Mouse (Mus musculus) 3T3-L1 (cell line): ENCODE measurements at regions not wholly inside any gene's neighbourhood (a gene's known extent, or its start where the extent isn't known, plus 50 kb on each side); places are given as distances from the start of the nearest gene placed in this dataset.
A peak's percentile ranks its signal among the peaks of the same experiment; 100 is the strongest.

Source experiments
- DNase-seq: peaks from one replicate; pipeline ENCODE4 v3.0.0-alpha.2; 2015; ENCODE audit warnings: low read depth, low spot score

DNA sequence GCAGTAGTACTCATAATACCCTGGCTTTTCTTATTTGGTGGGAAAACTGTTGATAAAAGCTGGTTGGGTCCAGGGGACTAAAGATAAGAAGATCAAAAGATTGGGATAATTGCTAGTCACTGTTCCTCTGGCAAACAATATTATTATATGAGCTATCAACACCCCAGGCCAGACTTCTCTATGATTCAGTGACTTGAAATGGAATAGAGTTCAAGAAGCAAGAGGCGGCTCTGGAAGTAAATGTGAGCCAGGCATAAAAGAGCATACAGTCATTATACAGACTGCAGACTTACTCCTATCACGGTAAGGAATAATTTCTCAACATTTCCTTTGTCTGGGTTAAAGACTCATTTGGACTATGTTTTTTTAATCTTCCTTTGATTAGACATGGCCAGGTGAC is 278.5 kb upstream of the Acvr2a start:
- DNase-seq: no peak

DNA sequence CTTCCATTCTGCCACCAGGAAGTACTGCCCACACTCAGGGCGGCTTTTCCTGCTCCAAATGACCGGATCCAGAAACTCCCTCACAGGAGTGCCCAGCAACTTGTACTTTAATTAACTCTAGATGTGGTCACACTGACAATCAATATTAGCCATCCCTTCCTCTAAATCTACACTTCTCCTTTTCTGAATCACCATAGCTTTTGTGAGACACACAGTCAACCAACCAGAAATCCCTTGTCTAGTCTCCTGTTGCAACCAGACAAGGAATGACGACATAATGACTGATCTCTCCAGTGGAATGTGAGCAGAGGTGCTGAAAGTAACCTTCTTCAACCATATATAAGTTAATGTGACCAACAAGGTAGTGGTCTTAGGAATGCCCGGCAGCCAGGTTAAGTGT is 277.0 kb upstream of the Acvr2a start:
- DNase-seq: no peak

DNA sequence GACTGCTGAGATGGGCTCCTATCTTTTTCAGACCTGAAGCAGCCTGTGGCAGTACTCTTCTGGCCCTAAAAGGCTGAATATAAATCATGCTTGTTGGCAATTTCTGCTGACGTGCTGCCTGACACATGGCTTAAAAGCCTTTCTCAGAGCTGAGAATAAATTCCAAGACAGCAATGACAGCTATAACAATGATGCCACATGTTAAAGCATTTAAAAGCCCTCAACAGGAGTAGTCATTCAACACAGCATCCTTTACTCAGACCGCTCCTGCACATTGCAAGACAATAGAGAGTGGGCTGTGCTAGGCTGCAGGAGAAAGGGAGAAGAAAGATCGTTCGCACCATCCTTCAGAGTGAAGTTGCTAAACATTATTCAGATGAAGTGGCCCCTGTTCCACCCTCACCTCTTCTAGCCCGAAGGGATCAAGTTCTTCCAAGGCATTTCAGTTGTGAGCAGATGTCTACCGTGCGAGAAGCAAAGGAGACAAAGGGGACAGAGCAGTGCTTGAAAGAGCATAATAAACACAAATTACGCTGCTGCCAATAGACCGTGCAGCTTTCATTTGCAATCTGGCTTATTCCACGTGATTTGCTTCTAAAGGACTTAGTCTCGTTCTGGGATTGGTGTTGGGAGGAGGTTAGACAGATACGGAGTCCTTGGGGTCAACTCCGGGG is 275.1 kb upstream of the Acvr2a start:
- DNase-seq: peak; percentile 45

DNA sequence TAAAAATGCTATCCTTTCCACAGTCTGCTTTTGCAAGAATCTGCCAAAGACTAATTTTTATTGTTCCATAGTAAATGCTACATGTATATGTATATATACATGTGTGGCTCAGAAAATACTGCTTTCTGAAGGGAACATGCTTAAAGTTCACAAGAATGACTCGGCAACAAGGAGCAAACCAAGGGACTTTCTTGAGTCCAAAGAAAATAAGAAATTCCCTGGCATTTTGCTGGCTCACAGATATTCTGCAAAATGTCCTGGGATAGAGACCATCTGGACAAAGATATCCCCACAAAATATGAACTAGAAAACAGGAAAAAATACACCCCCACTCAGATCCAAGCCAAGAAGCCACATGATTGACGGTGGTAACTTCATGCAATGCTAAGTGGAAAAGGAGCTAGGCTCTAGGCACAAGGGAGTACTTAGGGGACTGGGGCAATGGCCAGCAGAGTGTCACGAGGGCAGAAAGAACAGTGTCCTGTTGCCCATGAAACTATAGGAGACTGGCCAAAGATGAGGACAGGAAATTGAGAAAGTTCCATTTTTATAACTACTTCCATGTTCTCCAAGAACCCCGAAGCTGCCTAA is 274.3 kb upstream of the Acvr2a start:
- peak; percentile 46 for DNase-seq

DNA sequence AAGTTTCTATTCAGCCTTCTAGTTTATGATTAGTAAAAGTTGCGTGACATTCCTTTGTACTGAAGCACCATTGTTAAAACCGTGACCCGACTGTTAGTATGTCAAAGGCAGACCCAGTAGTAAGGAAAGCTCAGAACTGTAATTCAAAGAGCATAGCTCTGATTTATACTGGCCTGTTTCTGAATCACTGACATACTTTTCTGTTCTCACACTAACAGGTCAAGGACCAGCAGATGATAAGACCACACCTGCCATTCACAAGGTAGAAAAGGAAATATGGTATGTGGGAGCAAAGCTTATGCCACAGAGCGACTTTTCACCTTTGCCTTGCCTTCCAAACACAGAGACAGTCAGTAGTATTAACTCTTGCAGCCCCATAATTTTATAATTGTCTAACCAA is 269.5 kb upstream of the Acvr2a start:
- no peak for DNase-seq

DNA sequence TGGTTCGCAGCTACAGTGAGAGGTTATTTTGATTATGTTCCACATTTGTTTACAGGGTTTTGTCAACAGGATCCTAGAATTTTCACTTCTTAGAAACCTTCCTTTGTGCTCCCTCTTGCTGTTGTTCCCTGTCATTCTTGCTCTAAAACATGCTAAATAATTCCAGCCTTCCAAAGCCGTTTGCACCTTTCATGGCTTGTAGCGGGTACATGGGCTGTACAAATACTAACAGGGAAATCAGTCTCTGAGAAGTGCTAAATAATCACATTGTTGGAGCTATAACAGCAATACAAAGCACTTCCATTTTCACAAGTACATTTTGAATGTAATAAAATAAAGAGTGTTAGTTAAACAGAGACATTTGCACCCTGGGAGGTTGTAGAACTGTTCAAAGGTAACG is 268.8 kb upstream of the Acvr2a start:
- no peak for DNase-seq

DNA sequence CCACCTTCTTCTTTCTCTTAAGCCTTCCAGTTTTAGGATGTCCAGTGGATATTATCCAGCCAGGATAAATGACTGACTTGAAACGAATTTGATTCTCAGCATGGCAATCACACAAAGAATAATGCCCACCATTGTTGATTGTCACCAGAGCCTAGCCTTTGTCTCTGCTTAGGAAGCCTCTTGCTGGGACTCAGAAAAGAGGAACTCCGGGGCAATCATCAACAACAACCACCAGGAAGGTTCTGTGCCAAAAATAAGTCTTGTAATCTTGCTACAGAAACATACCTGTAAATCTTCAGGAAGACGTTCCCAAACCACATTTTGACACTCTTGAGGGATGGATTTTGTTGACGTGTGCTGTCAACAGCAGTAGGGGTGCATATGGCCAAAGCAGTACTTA is 268.2 kb upstream of the Acvr2a start:
- DNase-seq: peak; percentile 31

DNA sequence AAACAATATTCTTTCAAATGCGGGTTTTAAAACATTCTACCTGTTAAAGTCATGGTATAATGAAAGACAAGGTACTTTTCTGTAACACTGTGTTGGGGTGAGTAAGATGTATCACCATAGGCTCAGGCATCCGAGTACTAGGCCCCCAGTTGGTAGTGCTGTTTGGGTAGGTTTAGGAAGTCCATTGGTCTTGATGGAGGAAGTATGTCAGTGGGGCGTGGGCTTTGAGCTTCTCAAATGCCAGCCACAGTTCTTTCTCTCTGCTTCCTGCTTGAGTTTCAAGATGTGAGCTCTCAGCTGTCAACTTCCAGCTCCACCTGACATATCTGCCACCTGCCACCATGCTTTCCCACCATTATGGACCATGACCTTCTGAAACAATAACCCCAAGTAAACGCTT is 267.7 kb upstream of the Acvr2a start:
- no peak for DNase-seq

DNA sequence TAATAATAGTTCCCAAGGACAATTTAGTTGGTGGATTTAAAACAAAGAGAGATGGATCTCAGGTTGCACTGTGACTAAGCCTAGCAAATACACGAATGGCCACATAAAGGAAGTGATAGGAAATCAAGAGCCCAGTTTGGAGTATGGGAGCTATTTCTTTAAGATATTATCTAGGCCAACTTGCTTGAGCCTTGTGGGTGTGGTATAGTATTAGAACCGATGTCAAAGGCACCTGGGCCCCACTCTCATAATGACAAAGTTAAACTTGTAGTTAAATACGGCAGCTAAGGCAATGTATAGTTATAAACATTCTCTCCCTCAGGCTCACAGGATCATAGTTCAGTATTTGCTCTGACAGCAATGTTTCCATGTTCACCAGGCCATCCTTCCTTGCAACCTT is 257.3 kb upstream of the Acvr2a start:
- DNase-seq: no peak

DNA sequence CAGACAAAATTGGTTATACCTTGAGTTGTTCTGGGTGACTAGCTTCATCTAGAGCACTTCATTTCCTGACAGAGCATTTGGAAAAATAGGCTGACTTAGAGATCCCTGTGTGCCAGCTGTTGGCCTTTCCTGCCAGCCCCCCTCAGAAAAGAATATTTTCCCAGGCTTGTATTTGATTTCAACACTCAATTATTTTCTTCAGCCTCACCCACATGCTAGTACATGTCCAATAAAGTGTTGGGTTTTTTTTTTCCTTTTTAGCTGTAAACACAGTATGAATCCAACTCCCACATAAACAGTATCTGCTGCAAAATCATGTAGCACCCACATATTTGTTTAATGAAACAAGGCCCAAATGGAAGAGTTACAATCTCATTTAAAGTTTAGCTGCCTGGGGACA is 256.8 kb upstream of the Acvr2a start:
- no peak for DNase-seq

DNA sequence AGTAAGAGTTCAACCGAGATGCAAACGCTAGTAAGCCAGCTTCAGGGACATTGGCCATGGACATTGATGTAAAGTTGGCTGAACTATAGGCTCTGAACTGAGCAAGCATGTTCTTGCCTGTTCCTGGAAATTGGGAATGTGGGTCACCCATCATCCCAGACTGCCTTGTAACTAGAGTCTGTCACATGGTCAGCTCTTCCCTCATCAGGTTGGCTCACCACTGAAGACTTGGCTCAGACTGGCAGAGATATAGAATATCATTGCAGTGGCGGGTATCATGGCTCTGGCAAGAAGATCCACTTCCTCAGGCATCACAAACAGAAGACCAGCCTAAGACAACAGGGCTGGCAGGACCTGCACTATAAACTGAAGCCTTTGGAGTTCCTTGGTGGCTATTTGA is 255.3 kb upstream of the Acvr2a start:
- DNase-seq: no peak

DNA sequence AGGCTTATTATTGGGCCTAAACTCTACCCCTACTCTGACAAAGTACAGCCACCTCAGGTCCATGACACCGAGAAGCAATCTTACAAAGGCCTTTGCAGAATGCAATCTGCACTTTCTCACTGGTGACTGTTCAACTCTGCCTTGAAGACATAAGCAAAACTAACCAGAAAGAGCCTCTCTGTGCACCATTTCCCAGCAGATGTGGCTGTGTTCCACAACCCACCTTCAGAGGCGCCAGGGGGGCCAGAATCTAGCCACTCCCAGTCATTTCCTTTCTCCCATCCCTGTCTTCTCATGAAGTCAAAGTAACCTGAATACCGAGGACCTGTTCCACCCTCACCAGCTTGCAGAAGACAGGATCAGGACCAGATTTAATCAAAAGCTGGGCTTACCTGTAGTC is 250.3 kb upstream of the Acvr2a start:
- no peak for DNase-seq

DNA sequence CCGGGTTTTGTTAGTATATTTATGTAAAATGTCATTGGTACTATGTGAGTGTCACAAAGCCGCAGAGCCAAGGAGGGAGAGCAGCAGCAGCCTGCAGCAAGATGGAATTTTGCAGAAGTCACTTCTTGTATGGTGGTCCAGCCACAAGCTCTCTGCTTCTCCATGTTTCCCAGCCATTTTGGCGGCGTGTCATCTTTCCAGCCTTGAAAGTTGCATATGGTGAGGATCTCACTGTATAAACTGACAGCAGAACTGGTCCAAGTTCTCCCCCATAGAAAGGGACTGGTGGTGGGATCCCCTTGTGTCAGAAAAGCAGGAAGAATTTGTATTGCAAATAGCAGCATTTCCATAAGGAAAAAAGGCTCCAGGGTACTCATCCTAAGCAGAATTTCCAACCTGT is 249.7 kb upstream of the Acvr2a start:
- no peak for DNase-seq

DNA sequence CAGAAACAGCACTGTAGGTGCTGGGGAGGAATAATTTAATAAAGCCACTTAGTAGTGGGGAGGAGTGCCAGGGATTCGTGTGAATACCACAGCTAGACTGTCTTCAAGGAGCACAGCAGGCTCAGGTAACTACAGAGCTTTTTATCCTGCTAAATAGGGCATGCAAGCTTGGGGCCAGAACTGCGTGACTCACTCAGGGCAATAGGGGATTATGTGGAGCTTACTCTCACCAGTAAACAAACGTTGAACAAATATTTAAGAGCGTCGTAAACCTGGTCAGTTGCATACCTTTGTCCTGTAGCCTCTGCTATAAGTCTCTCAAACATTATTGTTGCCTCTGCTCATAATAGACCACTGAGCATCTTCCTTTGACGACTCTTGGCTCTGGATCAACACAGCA is 246.0 kb upstream of the Acvr2a start:
- DNase-seq: no peak

DNA sequence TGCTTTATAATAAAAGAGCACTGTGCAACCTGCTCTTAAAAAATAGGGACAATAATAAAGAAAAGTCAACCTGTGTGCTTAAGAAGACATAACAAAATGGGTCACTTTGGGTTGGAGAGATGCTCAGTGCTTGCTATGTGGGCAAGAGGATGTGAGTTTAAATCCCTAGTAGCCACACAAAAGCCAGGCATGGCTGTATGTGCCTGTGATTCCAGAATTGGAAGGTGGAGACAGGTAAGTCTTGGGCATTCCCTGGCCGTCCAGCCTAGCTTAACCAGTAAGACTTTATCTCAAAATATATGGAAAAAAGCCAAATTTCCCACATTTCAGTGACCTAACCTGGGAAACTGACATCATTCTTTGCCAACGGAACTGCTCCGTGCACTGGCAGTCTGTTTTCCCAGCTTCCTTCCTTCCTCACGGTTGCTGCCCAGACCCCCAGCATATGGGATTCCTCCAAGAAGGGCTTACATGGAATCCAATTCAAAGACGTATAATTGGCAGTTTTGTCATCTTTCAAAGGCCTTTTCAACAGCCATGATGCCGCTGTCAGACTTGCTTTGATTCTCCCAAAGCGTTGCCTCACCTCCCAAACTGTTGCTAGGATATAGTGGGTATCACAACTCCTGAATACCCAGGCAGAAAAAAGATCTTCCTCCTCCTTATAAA is 227.6 kb upstream of the Acvr2a start:
- no peak for DNase-seq

DNA sequence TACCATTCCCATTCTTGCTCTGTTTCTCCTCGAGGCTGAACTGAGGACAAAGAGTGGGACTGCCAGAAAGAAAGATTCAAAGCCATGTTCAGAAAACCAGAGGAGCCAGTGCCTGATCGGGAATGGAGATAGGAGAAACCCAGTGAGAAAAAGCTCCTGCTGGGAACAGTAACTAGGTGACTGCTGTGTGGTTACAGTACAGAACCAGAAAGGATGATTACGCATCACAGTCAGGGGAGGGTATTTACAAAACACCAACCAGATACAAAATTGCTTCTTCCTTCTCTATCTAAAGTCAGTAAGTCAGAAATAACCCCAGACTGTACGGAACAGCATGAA is 227.1 kb upstream of the Acvr2a start:
- no peak for DNase-seq

DNA sequence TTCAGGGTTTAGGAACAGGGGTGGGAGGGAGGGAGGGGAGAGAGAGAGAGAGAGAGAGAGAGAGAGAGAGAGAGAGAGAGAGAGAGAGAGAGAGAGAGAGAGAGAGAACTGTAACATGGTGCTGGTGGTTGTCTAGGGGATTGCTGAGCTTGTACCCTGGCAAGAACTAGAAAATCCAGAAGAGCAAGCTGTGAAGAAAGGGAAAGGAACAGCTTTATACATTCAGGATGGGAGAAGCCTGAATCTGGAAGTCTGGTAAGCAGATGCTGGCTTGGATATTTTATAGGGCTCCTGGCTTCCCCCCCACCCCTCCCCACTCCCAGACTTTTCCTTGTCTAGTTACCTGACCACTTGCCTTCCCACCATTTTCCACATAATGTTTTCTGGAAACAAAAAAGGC is 224.2 kb upstream of the Acvr2a start:
- no peak for DNase-seq

DNA sequence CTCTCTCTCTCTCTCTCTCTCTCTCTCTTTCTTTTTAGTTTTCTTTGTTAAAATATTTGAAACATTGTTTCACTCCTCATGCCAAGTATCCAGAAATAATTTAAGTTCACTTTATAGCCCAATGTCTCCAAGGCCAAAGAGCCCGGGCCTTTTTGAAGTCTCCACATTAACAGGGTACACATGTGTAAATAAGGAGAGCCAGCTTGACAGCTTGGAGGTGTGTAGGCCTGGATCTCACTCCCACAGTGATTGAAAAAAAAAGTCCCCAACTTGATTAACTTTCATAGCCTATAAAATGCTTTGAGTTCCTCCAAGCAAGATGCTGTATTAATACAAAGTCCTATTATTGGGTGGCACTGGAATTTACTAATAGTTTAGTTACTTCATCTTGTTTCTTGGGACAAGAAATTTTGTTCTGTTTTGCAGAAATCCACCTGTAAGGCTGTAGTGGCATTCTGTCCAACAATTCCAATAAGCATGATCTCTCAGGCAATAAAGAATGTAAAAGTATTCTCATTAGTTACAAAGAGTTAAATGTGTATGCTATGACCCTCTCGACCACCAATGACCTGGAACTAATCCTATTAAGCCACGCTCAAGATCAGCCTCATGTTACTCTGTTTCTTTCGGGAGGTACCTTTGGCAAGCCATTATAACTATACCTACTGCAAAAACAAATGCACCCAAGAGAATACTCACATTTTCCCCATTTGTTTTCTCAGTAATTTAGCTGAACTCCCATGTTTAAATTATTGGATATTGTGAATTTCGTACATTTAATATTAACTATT is 215.9 kb upstream of the Acvr2a start:
- no peak for DNase-seq

DNA sequence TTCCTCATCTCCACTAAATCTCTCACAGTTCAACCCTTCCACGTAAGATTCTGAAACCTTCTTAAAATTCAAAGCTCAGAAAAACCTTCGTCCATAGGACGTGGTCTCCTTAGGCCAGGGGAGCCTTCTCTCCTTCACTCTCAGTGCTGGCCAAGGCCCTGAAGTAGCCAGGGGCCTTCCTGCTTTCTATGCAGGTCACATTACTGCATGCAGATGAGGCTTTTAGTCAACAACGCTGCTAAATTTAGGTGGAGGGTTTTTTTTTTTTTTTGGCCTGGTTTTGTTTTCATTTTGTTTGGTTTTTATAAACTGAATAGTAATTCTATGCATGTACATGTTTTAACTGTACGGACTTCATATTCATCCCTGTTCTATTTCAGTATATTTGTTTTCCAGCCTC is 214.5 kb upstream of the Acvr2a start:
- DNase-seq: no peak

DNA sequence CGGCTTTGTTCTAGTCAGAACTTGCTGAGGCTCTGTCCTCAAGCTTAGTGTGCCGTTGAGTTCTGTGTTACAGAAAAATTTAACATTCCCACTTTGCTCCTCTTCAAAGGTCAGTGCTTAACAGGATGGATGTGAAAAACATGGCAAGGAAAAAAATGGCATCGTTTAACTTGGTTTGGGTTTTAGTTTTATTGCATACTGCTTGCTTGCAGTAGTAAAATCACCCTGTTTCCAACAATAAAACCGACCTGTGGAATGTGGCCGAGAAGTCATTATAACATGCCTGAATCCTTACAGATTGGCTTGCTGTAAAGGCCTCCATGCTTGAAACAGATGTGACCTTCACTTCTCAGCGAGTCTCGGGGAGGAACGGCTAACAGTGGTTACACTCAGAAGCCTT is 212.1 kb upstream of the Acvr2a start:
- no peak for DNase-seq

DNA sequence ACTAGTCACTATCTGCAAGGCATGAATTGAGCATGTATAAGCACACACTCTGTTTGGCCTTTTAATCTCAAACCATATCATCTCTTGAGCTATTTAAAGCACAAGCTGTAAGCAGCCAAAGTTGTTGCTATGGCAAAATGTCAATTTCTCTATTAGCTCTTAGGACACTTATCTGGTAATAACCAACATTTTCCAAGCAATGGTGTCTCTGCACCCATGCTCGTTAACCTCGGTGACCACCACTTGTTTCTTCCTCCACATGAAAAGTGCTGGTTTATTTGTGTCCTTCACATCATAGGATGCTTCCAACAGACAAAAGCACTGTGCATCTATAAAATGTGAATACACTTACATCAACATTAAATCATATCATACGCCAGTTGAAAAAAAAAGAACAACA is 204.4 kb upstream of the Acvr2a start:
- no peak for DNase-seq

DNA sequence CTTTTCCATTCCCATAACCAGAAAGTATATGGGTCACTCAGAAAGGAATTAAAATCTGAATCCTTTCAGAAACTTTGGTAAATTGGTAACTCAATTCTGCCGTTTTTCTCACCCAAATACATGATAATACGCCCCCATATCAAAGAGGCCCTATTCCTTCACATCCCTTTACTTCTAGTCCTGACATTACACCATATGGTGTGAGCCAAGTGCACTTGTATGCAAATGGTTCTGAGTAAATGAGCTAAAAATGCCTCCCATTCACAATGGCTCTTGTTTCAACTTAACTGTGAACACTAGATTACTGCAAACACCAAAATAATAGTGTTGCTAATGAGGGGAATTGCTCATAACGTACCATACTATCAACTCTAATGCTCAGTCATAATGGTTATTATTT is 201.7 kb upstream of the Acvr2a start:
- no peak for DNase-seq
